Mouse (Mus musculus) hindbrain, embryonic 11.5 days (tissue): ENCODE results near the gene Cd163l1. TPM values are rescaled to one million over a fixed set of nuclear protein-coding genes. Genes with fewer than 3 reads are reported as not detected.

Experiments used
- ATAC-seq: fragments of 200-750 bp; cut with Nextera tagmentation; 2 replicates; pipeline ENCODE4 v1.8.0; 2017; ENCODE audit warnings: mild to moderate bottlenecking, moderate TSS enrichment, moderate library complexity; ENCODE audit not compliant: low FRiP score
- DNase-seq: peaks from one replicate; pipeline ENCODE4 v3.0.0-alpha.2; 2015; ENCODE audit warnings: low spot score
- H3K27ac ChIP-seq: fragments of 300-500 bp; sonication (generic); 2 replicates; pipeline ENCODE4 v1.5.1; 2014; ENCODE audit warnings: mild to moderate bottlenecking, low read depth, low read length
- H3K27me3 ChIP-seq: fragments of 300-500 bp; sonication (generic); 2 replicates; pipeline ENCODE4 v1.6.1; 2014; ENCODE audit warnings: mild to moderate bottlenecking, low read length, moderate library complexity, mixed read lengths; ENCODE audit not compliant: control insufficient read depth, insufficient read depth
- H3K36me3 ChIP-seq: fragments of 300-500 bp; sonication (generic); 2 replicates; pipeline ENCODE4 v1.6.1; 2014; ENCODE audit warnings: mild to moderate bottlenecking, low read length, moderate library complexity, mixed read lengths; ENCODE audit not compliant: control insufficient read depth, insufficient read depth
- H3K4me1 ChIP-seq: fragments of 300-500 bp; sonication (generic); replicated peaks from 2 replicates; pipeline ENCODE4 v1.6.1; 2014; ENCODE audit warnings: low read length, mixed read lengths; ENCODE audit not compliant: control insufficient read depth, insufficient read depth
- H3K4me2 ChIP-seq: fragments of 300-500 bp; sonication (generic); replicated peaks from 2 replicates; pipeline ENCODE4 v1.6.1; 2014; ENCODE audit warnings: mild to moderate bottlenecking, low read depth, low read length
- H3K4me3 ChIP-seq: fragments of 300-500 bp; sonication (generic); 2 replicates; pipeline ENCODE4 v1.5.1; 2014; ENCODE audit warnings: low read depth, low read length
- H3K9ac ChIP-seq: fragments of 300-500 bp; sonication (generic); 2 replicates; pipeline ENCODE4 v1.6.1; 2014; ENCODE audit warnings: low read depth, low read length
- H3K9me3 ChIP-seq: fragments of 300-500 bp; sonication (generic); 2 replicates; pipeline ENCODE4 v1.6.1; 2016; ENCODE audit warnings: low read length; ENCODE audit not compliant: control insufficient read depth
- WGBS: fragments of 180-500 bp; shearing (Covaris S2); extraction: QIAGEN DNeasy Blood & Tissue Kit; methylation state at CpG from one replicate; pipeline ENCODE4 v1.1.7; 2014; 5-methylcytosine and 5-hydroxymethylcytosine counted together
- polyA plus RNA-seq: library from polyadenylated mRNA; unstranded; fragments of >200 nt; fragmentation: Nextera tagmentation; extraction: Ambion mirVana; gene quantifications from 2 replicates; pipeline ENCODE4 v1.2.1, GENCODE M21; 2014

Gene Cd163l1
- polyA plus RNA-seq, 1 experiment from 2014 or later, result not detected

- no peaks in the 10 kb centered on the region for H3K27me3 ChIP-seq
- no peaks in the 10 kb centered on the region for H3K4me1 ChIP-seq
- no peak overlapping the region for H3K4me3 ChIP-seq
- 87% methylated on average over 7 of the region's 7 CpGs for WGBS
- no peaks in the 10 kb centered on the region for H3K9me3 ChIP-seq
- no peak for DNase-seq
- H3K36me3 ChIP-seq, result no peaks in the 10 kb centered on the region
- ATAC-seq, result no peak
- no peak overlapping the region for H3K4me2 ChIP-seq
- H3K27ac ChIP-seq, result no peak overlapping the region
- no peak overlapping the region for H3K9ac ChIP-seq
These were observed 30.2 kb upstream of the Cd163l1 start for GRCm38 (mm10) chr7:140187721-140188390.

GRCm38 (mm10) chr7:140188391-140189328 lies 29.4 kb upstream of the Cd163l1 start:
- no peaks in the 10 kb centered on the region for H3K4me1 ChIP-seq
- H3K9ac ChIP-seq, result no peak overlapping the region
- ATAC-seq (no peak), DNase-seq (peak; percentile 56)
- no peaks in the 10 kb centered on the region for H3K27me3 ChIP-seq
- 60% methylated on average over 4 of the region's 4 CpGs for WGBS
- H3K27ac ChIP-seq, result no peak overlapping the region
- no peak overlapping the region for H3K4me3 ChIP-seq
- no peaks in the 10 kb centered on the region for H3K36me3 ChIP-seq
- H3K4me2 ChIP-seq, result no peak overlapping the region
- no peaks in the 10 kb centered on the region for H3K9me3 ChIP-seq

GRCm38 (mm10) chr7:140190435-140190834 lies 27.6 kb upstream of the Cd163l1 start:
- Histone ChIP-seq H3K4me2 (no peak overlapping the region), H3K9me3 (no peaks in the 10 kb centered on the region), H3K36me3 (no peaks in the 10 kb centered on the region), H3K4me1 (no peaks in the 10 kb centered on the region), H3K27ac (no peak overlapping the region), H3K27me3 (no peaks in the 10 kb centered on the region), H3K9ac (no peak overlapping the region), H3K4me3 (no peak overlapping the region)
- no peak for DNase-seq
- ATAC-seq, result no peak
- 86% methylated on average over 1 of the region's 1 CpGs for WGBS

- DNase-seq (no peak), ATAC-seq (no peak)
- Histone ChIP-seq H3K27ac (no peak overlapping the region), H3K27me3 (no peaks in the 10 kb centered on the region), H3K4me2 (no peak overlapping the region), H3K4me1 (no peaks in the 10 kb centered on the region), H3K36me3 (no peaks in the 10 kb centered on the region), H3K4me3 (no peak overlapping the region), H3K9ac (no peak overlapping the region), H3K9me3 (no peaks in the 10 kb centered on the region)
- 50% methylated on average over 2 of the region's 2 CpGs for WGBS
These were observed 25.6 kb upstream of the Cd163l1 start for GRCm38 (mm10) chr7:140192445-140192844.

GRCm38 (mm10) chr7:140192851-140193250 lies 25.2 kb upstream of the Cd163l1 start:
- H3K4me3 ChIP-seq, result no peak overlapping the region
- no peak for ATAC-seq
- no peaks in the 10 kb centered on the region for H3K36me3 ChIP-seq
- H3K9ac ChIP-seq, result no peak overlapping the region
- no peak overlapping the region for H3K4me2 ChIP-seq
- no peaks in the 10 kb centered on the region for H3K4me1 ChIP-seq
- no peak overlapping the region for H3K27ac ChIP-seq
- 91% methylated on average over 2 of the region's 2 CpGs for WGBS
- H3K9me3 ChIP-seq, result no peaks in the 10 kb centered on the region
- H3K27me3 ChIP-seq, result no peaks in the 10 kb centered on the region
- DNase-seq, result no peak

- Histone ChIP-seq H3K9me3 (no peaks in the 10 kb centered on the region), H3K27me3 (no peaks in the 10 kb centered on the region), H3K4me1 (no peaks in the 10 kb centered on the region), H3K9ac (no peak overlapping the region), H3K27ac (no peak overlapping the region), H3K36me3 (no peaks in the 10 kb centered on the region), H3K4me3 (no peak overlapping the region), H3K4me2 (no peak overlapping the region)
- WGBS, result 95% methylated on average over 4 of the region's 4 CpGs
- ATAC-seq, result no peak
- no peak for DNase-seq
These were observed 24.0 kb upstream of the Cd163l1 start for GRCm38 (mm10) chr7:140194031-140194430.

- DNase-seq (no peak), ATAC-seq (no peak)
- Histone ChIP-seq H3K4me2 (no peak overlapping the region), H3K4me1 (no peaks in the 10 kb centered on the region), H3K4me3 (no peak overlapping the region), H3K27ac (no peak overlapping the region), H3K9me3 (no peaks in the 10 kb centered on the region), H3K9ac (no peak overlapping the region), H3K27me3 (no peaks in the 10 kb centered on the region), H3K36me3 (no peaks in the 10 kb centered on the region)
- WGBS, result 85% methylated on average over 8 of the region's 8 CpGs
These were observed 22.1 kb upstream of the Cd163l1 start for GRCm38 (mm10) chr7:140196002-140196401.

GRCm38 (mm10) chr7:140201090-140201489 lies 17.0 kb upstream of the Cd163l1 start:
- 91% methylated on average over 4 of the region's 4 CpGs for WGBS
- no peak overlapping the region for H3K4me3 ChIP-seq
- H3K9ac ChIP-seq, result no peak overlapping the region
- no peaks in the 10 kb centered on the region for H3K36me3 ChIP-seq
- H3K4me2 ChIP-seq, result no peak overlapping the region
- ATAC-seq, result no peak
- H3K9me3 ChIP-seq, result no peaks in the 10 kb centered on the region
- no peaks in the 10 kb centered on the region for H3K4me1 ChIP-seq
- H3K27ac ChIP-seq, result no peak overlapping the region
- DNase-seq, result no peak
- H3K27me3 ChIP-seq, result no peaks in the 10 kb centered on the region

GRCm38 (mm10) chr7:140205864-140206263 lies 12.2 kb upstream of the Cd163l1 start, which contains the start of gene Olfr524:
TSS of gene Olfr524 (minus strand) at chr7:140205964.
- Histone ChIP-seq H3K9me3 (no peaks in the 10 kb centered on the region), H3K27ac (no peak within 1 kb of the TSS), H3K36me3 (no peaks in the 10 kb centered on the region), H3K4me2 (no peak within 1 kb of the TSS), H3K4me1 (no peaks in the 10 kb centered on the region), H3K4me3 (no peak within 1 kb of the TSS), H3K9ac (no peak within 1 kb of the TSS), H3K27me3 (no peaks in the 10 kb centered on the region)
- DNase-seq, result no peak
- ATAC-seq, result no peak
